Mouse (Mus musculus): ENCODE results near the gene Slc40a1. TPM values are rescaled to one million over a fixed set of nuclear protein-coding genes. Genes with fewer than 3 reads are reported as not detected.

The Slc40a1 gene
- polyA plus RNA-seq (2016; fragmentation: Nextera tagmentation; extraction: Ambion mirVana): 5.7 and 7.0 TPM in 2 replicates

DNA sequence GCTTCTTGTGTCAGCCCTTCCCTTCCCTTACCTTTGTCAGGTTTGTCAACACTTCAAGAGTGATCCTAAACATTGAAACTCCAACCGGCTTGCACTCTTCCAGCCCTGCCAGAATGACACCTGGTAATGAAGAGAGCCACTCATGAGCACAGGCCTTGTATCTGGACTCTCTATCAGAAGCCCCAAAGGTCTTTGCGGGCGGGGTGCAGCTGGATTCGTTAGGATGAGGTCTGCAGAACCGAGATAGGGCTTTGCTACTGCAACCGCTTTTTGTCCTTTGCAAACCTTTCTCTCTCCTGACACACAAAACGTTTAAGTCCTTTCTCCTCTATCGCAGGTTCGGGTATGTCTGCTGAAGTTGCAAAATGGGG lies at the start of gene Slc40a1:
TSS of gene Slc40a1 (minus strand) at position 131 of the 371 bp plus-strand sequence.
- Histone ChIP-seq H3K27me3 (ENCODE audit: poor library complexity, severe bottlenecking) (peaks cover 44% of the 10 kb centered on the region), H3K9me3 (no peaks in the 10 kb centered on the region), H3K4me3 (peak within 1 kb of the TSS; percentile 71), H3K36me3 (replicated peaks) (no peaks in the 10 kb centered on the region), H3K4me1 (peaks cover 15% of the 10 kb centered on the region), H3K27ac (peak within 1 kb of the TSS; percentile 75)
- peak; percentile 15 for DNase-seq (ENCODE audit: extremely low spot score, low spot score)
- WGBS: 16% methylated on average over 9 of the region's 9 CpGs

DNA sequence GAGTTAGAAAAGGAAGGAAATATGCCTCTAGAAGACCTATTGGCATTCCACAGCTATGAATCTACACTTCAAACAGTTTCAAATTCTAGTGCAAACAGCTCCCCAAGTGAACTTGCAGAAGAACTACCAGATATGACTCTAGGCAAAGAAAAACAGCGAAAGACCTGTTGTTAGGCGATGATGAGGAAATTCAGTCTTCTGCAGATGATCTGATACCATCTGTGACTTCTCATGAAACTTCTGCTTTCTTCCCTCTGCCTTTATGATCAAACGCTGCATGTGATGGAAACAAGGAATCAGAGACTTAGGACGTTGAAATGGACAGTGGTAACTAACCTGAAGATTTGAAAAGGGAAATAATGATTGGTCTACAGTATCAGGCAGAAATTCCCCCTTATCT lies 45.0 kb upstream of the Slc40a1 start:
- Histone ChIP-seq H3K4me3 (no peak overlapping the region), H3K36me3 (replicated peaks) (no peaks in the 10 kb centered on the region), H3K27me3 (ENCODE audit: poor library complexity, severe bottlenecking) (no peaks in the 10 kb centered on the region), H3K27ac (no peak overlapping the region), H3K4me1 (no peaks in the 10 kb centered on the region), H3K9me3 (no peaks in the 10 kb centered on the region)
- 92% methylated on average over 4 of the region's 4 CpGs for WGBS
- no peak for DNase-seq (ENCODE audit: extremely low spot score, low spot score)

DNA sequence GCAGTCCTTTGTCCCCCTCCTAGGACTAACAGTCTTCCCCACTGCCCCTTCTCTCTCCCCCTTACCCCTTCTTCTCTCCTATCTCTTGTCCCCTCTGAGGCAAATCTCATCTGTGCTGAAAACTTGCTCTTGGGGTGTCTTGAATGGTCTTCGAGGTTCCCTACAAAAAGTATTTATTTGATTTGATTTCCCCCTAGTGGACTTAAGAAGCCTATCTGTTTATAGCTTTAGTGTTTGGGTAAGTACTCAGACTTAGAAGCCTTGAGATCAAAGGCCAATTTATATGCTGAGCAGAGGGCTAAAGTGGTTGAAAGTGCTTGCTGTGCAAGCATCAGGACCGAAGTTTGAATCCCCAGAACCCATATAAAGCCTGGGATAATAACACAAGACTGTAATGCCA lies 22.7 kb upstream of the Slc40a1 start:
- no peaks in the 10 kb centered on the region for H3K9me3 ChIP-seq
- H3K36me3 ChIP-seq (replicated peaks): no peaks in the 10 kb centered on the region
- 68% methylated on average over 2 of the region's 2 CpGs for WGBS
- DNase-seq (ENCODE audit: extremely low spot score, low spot score): no peak
- no peak overlapping the region for H3K27ac ChIP-seq
- no peak overlapping the region for H3K4me3 ChIP-seq
- H3K27me3 ChIP-seq (ENCODE audit: poor library complexity, severe bottlenecking): no peaks in the 10 kb centered on the region
- no peaks in the 10 kb centered on the region for H3K4me1 ChIP-seq

DNA sequence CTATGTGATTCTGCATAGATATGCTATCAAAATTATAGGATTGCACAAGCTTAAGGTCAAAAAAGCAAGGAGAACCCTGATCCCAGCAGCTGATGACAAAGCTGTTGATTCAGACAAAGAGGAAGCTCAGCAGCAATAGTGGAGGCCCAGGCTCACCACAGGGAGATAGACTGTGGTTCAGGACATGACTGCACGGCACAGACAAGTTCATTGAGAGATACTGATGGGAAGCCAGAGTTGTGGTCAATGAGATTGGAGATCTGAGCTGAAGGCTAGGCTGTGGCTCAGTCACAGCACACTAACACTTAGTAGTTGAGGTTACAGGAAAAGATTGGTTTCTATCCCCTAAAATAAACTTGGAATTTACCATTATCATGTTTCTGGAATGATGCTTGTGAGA lies 21.5 kb upstream of the Slc40a1 start:
- H3K4me3 ChIP-seq: no peak overlapping the region
- no peak for DNase-seq (ENCODE audit: extremely low spot score, low spot score)
- no peaks in the 10 kb centered on the region for H3K27me3 ChIP-seq (ENCODE audit: poor library complexity, severe bottlenecking)
- no peaks in the 10 kb centered on the region for H3K4me1 ChIP-seq
- no peaks in the 10 kb centered on the region for H3K36me3 ChIP-seq (replicated peaks)
- no peak overlapping the region for H3K27ac ChIP-seq
- no peaks in the 10 kb centered on the region for H3K9me3 ChIP-seq
- 85% methylated on average over 1 of the region's 1 CpGs for WGBS

DNA sequence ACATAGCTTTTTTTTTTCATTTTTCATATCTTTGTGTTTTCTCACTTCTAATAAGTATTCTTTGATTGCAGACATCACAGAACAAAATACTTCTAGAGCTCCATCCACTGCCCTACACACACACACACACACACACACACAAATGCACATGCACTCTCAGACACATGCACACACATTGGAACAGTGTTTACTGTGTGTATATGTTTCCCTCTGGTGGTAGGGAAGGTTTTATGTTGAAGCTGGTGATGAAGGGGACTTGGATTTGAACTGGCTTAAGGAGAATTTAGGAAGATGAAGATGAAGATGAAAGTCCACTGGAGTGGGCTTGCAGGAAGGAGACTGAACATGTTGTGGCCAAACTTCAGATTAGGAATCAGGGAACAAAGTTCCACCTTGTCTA lies 4.8 kb upstream of the Slc40a1 start:
- Histone ChIP-seq H3K9me3 (no peaks in the 10 kb centered on the region), H3K4me3 (no peak overlapping the region), H3K36me3 (replicated peaks) (no peaks in the 10 kb centered on the region), H3K4me1 (peaks cover 4% of the 10 kb centered on the region), H3K27ac (no peak overlapping the region), H3K27me3 (ENCODE audit: poor library complexity, severe bottlenecking) (peaks cover 17% of the 10 kb centered on the region)
- DNase-seq (ENCODE audit: extremely low spot score, low spot score): no peak

DNA sequence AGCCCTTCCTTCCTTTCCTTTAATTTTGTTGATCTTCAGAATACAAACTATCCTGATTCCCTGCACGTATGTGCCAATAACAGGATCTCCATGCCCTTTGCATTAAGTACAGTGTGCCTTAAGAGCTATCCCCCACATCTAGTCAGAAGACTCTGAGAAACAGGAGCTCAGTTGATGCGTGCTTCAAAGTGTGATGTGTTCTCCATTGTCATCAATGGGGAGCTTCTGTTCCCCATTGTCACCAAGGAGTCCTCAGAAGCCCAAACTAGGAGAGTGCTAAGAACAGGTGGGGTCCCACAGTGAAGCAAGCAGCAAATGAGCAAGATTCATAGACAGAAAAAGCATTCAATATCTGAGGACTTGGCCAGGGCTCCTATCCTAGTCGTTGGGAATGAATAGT lies 588 bp upstream of the Slc40a1 start:
- Histone ChIP-seq H3K4me3 (no peak overlapping the region), H3K27ac (no peak overlapping the region), H3K4me1 (peaks cover 15% of the 10 kb centered on the region), H3K9me3 (no peaks in the 10 kb centered on the region), H3K36me3 (replicated peaks) (no peaks in the 10 kb centered on the region), H3K27me3 (ENCODE audit: poor library complexity, severe bottlenecking) (peaks cover 44% of the 10 kb centered on the region)
- DNase-seq (ENCODE audit: extremely low spot score, low spot score): no peak
- WGBS: 50% methylated on average over 3 of the region's 3 CpGs

DNA sequence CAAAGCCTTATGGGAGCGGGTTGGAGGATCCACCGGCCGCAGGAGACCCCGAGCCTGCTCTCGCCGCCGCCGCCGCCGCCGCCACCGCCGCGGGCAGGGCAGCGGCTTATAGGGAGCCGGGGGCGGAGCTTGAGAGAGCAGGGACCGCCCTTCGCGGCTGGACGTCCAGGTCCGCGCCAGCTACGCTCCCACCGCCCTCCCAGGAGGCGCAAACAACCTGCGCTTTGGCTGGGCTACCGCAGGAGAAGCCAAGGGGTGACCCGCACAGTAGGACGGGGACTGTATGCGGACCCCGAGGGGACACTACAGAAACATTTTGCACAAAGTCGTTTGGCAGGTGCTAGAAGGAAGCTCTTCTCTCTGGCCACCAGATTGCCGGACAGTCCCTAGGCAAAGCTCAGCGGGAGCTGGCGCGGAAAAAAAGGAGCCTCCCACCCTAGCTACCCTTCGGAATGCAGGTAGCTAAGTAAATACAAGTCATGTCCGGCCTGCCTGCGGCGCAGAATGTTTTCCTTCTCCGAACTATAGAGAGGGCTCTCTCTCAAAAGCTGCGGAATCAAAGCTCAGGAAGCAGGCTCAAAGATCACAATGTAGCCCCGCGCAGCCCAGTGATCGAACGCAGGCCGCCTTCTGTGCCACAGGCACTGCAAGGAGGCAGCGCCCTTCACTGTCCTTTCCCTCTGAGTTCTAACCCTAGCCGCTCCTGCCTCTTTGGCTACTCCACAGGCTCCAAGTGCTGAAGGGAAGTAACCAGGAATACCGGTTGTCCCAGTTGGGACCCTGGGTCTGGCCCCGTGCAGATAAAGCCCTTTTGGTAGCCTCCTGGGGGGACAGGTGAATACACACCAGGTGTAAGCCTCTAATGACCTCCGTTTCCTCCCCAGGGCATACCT lies 577 bp downstream of the Slc40a1 start:
- DNase-seq (ENCODE audit: extremely low spot score, low spot score): peak; percentile 72
- under 1% methylated on average over 53 of the region's 53 CpGs for WGBS
- Histone ChIP-seq H3K4me1 (peaks cover 15% of the 10 kb centered on the region), H3K9me3 (no peaks in the 10 kb centered on the region), H3K27me3 (ENCODE audit: poor library complexity, severe bottlenecking) (peaks cover 44% of the 10 kb centered on the region), H3K27ac (peak overlapping the region; percentile 75), H3K4me3 (peak overlapping the region; percentile 71), H3K36me3 (replicated peaks) (no peaks in the 10 kb centered on the region)

DNA sequence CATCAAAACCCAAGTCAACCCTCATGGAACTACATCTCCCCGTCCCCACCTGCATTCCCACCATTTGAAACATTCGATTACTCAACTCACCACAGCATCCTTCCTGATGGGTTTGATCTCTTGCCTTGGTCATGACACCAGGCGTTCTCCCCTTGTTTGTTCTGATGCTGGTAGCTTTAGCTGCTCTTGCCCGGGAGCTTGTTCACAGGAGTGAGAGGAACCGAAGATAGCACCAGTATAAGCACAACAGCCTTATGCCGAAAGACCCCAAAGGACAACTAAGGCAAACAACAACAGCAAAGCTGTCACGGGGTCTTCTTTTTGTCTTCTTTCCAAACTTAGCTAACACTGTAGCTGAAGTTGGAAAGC lies 1.2 kb downstream of the Slc40a1 start:
- Histone ChIP-seq H3K4me1 (peaks cover 15% of the 10 kb centered on the region), H3K27me3 (ENCODE audit: poor library complexity, severe bottlenecking) (peaks cover 44% of the 10 kb centered on the region), H3K27ac (peak overlapping the region; percentile 75), H3K4me3 (peak overlapping the region; percentile 71), H3K36me3 (replicated peaks) (no peaks in the 10 kb centered on the region), H3K9me3 (no peaks in the 10 kb centered on the region)
- DNase-seq (ENCODE audit: extremely low spot score, low spot score): no peak
- 15% methylated on average over 7 of the region's 7 CpGs for WGBS

DNA sequence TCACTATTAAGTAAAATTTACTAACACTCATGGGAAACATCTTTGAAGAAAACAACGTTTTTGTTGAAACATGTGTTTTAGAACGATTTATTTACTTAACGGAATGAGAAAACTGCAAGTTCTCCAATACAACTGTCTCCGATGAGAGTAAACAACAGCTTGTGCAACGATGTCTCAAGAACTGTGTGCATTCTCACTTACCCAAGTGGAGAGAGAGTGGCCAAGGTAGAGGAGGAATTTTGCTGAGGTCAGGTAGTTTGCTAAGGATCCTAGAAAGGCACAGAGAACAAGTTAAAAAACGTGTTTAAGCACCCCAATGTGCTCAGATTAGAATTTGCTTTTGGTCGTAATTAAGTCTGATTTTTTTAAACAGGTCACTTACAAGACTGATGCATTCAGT lies 1.8 kb downstream of the Slc40a1 start:
- no peaks in the 10 kb centered on the region for H3K9me3 ChIP-seq
- WGBS: 70% methylated on average over 7 of the region's 7 CpGs
- no peak for DNase-seq (ENCODE audit: extremely low spot score, low spot score)

DNA sequence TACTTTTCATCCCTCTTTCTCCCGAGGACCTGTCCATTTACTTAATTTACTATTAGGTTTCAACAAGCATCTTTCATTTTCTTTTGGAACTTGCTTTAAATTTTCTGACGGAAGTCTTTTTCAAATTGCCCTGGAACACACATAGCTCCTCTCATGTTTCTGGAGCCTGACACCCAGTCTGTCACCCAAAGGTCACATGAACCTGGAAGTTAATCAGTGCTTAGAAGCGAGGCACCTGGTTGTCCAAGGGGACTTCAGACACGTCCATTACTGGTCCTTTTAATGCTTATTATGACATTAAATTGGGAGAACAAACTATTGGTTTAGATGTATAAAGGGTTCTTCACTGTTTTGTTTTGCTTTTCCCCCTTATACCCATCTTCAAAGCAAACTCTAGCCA lies 3.0 kb downstream of the Slc40a1 start:
- no peak overlapping the region for H3K27ac ChIP-seq
- H3K4me1 ChIP-seq: peaks cover 15% of the 10 kb centered on the region
- DNase-seq (ENCODE audit: extremely low spot score, low spot score): no peak
- peaks cover 44% of the 10 kb centered on the region for H3K27me3 ChIP-seq (ENCODE audit: poor library complexity, severe bottlenecking)
- H3K4me3 ChIP-seq: no peak overlapping the region
- no peaks in the 10 kb centered on the region for H3K9me3 ChIP-seq
- WGBS: 80% methylated on average over 4 of the region's 4 CpGs
- no peaks in the 10 kb centered on the region for H3K36me3 ChIP-seq (replicated peaks)

More for the DNA sequence above, 1.8 kb downstream of the Slc40a1 start:
- H3K27ac ChIP-seq: no peak overlapping the region
- peaks cover 44% of the 10 kb centered on the region for H3K27me3 ChIP-seq (ENCODE audit: poor library complexity, severe bottlenecking)
- H3K4me3 ChIP-seq: peak overlapping the region; percentile 71; the same call in 1 of the 2 replicates
- peaks cover 15% of the 10 kb centered on the region for H3K4me1 ChIP-seq
- H3K36me3 ChIP-seq (replicated peaks): no peaks in the 10 kb centered on the region

DNA sequence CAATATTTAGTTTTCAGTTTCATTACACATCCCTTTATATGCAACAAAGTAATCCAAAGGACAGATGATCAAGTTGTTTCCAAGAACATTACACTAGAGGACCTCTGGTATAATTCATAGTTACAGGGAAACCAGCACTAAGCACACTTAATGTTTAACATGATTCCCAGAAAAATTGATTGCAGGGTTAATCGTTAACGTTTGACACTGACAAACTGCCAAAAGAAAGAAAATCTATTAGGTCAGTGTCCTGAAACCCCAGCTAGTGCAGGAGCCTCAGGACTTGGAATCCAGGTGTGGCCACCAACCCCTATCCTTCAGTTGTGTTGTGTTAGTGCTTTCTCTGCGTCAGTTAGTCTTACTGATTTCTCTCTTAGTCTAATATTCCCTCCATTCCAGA lies 5.6 kb downstream of the Slc40a1 start:
- Histone ChIP-seq H3K27me3 (ENCODE audit: poor library complexity, severe bottlenecking) (peaks cover 22% of the 10 kb centered on the region), H3K27ac (no peak overlapping the region), H3K4me1 (peaks cover 8% of the 10 kb centered on the region; the same call in 1 of the 2 replicates), H3K4me3 (no peak overlapping the region), H3K36me3 (replicated peaks) (no peaks in the 10 kb centered on the region), H3K9me3 (no peaks in the 10 kb centered on the region)
- WGBS: 91% methylated on average over 3 of the region's 3 CpGs
- DNase-seq (ENCODE audit: extremely low spot score, low spot score): no peak

DNA sequence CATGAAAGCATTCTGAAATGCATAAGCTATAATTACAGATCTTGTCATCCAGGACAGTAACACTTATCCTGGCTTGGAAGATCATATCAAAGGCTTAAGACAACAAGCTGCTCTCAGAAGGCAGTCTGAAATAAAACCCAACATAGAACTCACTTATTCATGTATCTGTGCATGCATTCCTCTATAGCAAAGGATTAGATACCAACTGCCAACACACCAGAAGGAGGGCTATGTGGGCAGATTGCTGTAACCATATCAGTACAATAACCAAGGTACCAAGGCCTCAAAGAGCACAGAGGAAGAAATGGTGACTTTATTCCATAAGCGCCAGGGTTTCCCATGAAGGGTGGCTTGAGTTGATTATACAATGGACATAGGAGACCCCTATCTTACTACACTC lies 6.6 kb downstream of the Slc40a1 start:
- no peaks in the 10 kb centered on the region for H3K9me3 ChIP-seq
- 87% methylated on average over 1 of the region's 1 CpGs for WGBS
- peaks cover 15% of the 10 kb centered on the region for H3K27me3 ChIP-seq (ENCODE audit: poor library complexity, severe bottlenecking)
- H3K27ac ChIP-seq: no peak overlapping the region
- DNase-seq (ENCODE audit: extremely low spot score, low spot score): no peak
- no peaks in the 10 kb centered on the region for H3K36me3 ChIP-seq (replicated peaks)
- no peaks in the 10 kb centered on the region for H3K4me1 ChIP-seq
- H3K4me3 ChIP-seq: no peak overlapping the region

DNA sequence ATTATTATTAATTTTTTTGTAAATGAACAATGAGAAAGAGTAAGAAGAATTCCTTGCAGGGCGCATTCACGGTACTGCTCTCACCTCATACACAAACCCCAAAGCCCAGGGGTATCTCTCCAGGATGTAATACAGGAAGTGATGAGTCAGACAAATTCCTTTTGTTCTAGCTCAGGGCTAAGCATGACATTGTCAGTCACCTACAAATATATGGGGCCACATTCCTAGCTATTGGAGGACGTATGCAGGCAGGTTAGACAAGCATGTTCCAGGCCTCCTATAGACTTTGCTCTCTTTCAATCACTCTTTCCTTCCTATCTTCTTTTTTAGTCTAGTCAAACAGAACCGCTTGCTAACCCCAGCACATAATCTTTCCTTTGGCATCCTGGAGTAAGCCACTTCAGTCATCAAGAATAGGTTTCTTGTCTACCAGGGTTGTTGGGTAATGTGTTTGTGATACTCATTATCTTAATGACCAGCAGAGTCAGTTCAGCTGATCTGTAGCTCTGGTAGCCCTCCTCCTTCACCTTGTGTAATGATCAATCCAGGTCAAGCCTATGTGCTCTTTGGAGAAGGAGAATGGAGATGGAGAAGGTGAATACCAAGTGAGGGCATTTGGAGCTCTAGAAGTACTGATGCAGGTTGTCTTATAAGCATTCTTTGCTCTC lies 9.1 kb downstream of the Slc40a1 start:
- no peak overlapping the region for H3K4me3 ChIP-seq
- no peaks in the 10 kb centered on the region for H3K4me1 ChIP-seq
- H3K27ac ChIP-seq: no peak overlapping the region
- H3K9me3 ChIP-seq: no peaks in the 10 kb centered on the region
- no peak for DNase-seq (ENCODE audit: extremely low spot score, low spot score)
- no peaks in the 10 kb centered on the region for H3K36me3 ChIP-seq (replicated peaks)
- WGBS: 83% methylated on average over 4 of the region's 4 CpGs
- no peaks in the 10 kb centered on the region for H3K27me3 ChIP-seq (ENCODE audit: poor library complexity, severe bottlenecking)
